Mouse (Mus musculus): ENCODE data around the gene Gm10801.
"Not testable (repeated sequence)": the region's sequence is repeated elsewhere in the genome, so short reads cannot be mapped to it uniquely, and the experiment has no call there.

Gm10801 gene

DNA sequence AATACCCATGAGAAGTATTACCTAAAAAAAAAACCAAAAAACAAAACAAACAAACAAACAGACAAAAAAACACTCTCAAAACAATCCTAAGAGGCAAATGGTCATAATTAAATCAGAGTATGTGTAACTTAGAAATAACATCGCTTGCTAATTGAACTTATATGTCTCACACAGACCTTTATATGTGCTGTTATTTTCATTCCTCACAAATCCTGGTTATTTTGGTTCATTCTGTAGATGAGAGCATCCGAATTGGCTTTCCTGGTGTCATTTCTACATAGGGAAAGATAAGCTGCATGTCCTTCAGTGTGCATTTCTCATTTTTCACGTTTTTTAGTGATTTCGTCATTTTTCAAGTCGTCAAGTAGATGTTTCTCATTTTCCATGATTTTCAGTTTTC lies at the start of gene Gm10801:
TSS of gene Gm10801 (plus strand) at position 301 of the 400 bp plus-strand sequence.
- DNase-seq (ENCODE audit: low read depth) = not testable (repeated sequence)

DNA sequence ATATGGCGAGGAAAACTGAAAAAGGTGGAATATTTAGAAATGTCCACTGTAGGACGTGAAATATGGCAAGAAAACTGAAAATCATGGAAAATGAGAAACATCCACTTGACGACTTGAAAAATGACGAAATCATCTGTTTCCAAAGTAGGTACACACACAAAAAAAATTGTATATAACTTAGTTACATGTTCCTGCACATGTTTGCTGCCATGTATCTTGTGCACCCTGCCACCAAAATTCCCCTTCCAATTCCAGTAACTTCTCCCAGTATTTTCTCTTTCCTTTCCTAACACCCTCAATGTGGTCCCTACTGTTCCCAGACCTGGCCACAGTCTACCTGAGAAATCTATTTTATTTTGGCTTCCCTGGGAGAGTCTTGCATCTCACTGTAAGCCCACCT lies 5.2 kb downstream of the Gm10801 start, which contains the start of gene Gm10800:
TSS of gene Gm10800 (minus strand) at position 101 of the 400 bp plus-strand sequence.
- not testable (repeated sequence) for DNase-seq (ENCODE audit: low read depth)

DNA sequence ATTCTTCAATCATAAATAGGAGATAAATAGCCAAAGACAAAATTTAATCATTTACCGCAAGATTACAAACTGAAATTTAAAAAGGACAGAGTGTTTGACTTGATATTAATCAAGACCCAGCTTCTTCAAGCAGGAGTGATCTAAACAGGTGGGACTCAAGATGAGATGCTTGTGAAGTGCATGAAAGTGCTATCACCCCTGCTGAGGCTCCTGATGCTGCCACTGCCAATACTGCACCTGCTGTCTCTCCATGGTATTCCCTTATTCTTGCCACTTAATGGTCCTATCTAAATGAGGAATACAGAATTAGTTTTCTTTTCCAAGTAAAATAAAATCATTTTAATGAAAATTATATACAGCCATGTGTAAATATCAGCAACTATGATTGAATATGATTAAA lies 35.5 kb downstream of the Gm10801 start:
- no peak for DNase-seq (ENCODE audit: low read depth)

Data from fibroblast of lung, adult 2 months (primary cell).